23 mouse cellular contexts compared by ENCODE assay signal in the genomic region with DNA sequence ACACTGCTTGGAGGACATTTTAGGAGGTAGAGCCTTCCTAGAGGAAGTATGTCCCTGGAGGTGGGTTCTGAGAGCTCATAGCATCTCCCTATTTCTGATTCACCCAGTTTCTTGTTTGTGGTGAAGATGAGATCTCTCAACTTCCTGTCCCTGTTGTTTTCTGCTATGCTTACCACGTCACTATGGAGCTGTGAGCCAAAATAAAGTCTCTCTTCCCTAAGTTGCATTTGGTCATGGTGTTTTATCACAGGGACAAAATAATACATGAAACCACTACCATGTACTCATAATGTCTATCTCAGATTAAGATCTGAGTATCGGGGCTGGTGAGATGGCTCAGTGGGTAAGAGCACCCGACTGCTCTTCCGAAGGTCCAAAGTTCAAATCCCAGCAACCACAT. TPM values are rescaled to one million over a fixed set of nuclear protein-coding genes. Genes with fewer than 3 reads are reported as not detected.
"Had no signal": no experiment of that assay in that cellular context is flagged by ENCODE, and none has a peak within 500 bp of the region (broad histone marks: within the 10 kb centered on the region; RNA-seq: fewer than 3 reads in every experiment).

No protein-coding gene starts in this region.

RNA-seq across cellular contexts. Expression of a gene that starts 33.1 kb away (rescaled TPM):
- polyA plus RNA-seq: gonadal fat pad, adult 2 months; heart, adult 2 months; heart, embryonic 11.5 days; heart, embryonic 13.5 days; heart, embryonic 15.5 days; heart, postnatal 0 days; hindbrain, embryonic 11.5 days; hindbrain, embryonic 13.5 days; hindbrain, embryonic 15.5 days; hindbrain, postnatal 0 days; intestine, embryonic 14.5 days; intestine, embryonic 16.5 days; kidney, adult 2 months; kidney, embryonic 15.5 days; kidney, postnatal 0 days; large intestine, adult 2 months; limb, embryonic 11.5 days; limb, embryonic 13.5 days; limb, embryonic 15.5 days; liver, adult 2 months; liver, embryonic 12.5 days; liver, embryonic 14.5 days; liver, embryonic 16.5 days had no signal

RNA-seq across cellular contexts. Expression of a gene that starts 35.3 kb away (rescaled TPM):
- polyA plus RNA-seq: gonadal fat pad, adult 2 months; heart, adult 2 months; heart, embryonic 11.5 days; heart, embryonic 13.5 days; heart, embryonic 15.5 days; heart, postnatal 0 days; hindbrain, embryonic 11.5 days; hindbrain, embryonic 13.5 days; hindbrain, embryonic 15.5 days; hindbrain, postnatal 0 days; intestine, embryonic 14.5 days; intestine, embryonic 16.5 days; kidney, adult 2 months; kidney, embryonic 15.5 days; kidney, postnatal 0 days; large intestine, adult 2 months; limb, embryonic 11.5 days; limb, embryonic 13.5 days; limb, embryonic 15.5 days; liver, adult 2 months; liver, embryonic 12.5 days; liver, embryonic 14.5 days; liver, embryonic 16.5 days had no signal
